Mouse (Mus musculus) large intestine, adult 2 months (tissue): ENCODE data around the gene Tfrc. TPM values are rescaled to one million over a fixed set of nuclear protein-coding genes. Genes with fewer than 3 reads are reported as not detected.
A peak's percentile ranks its signal among the peaks of the same experiment; 100 is the strongest.

Experiments used
- DNase-seq: peaks from one replicate; pipeline ENCODE4 v3.0.0-alpha.2; 2012; ENCODE audit warnings: low read depth, low spot score
- WGBS: fragments of 180-500 bp; shearing (Covaris S2); methylation state at CpG from one replicate; pipeline ENCODE4 v1.1.7; 2018; 5-methylcytosine and 5-hydroxymethylcytosine counted together
- polyA plus RNA-seq: library from polyadenylated mRNA; depleted of rRNA; stranded (reverse); fragments of >200 nt; gene quantifications from 2 replicates; pipeline ENCODE4 v1.2.3, GENCODE M21; 2012

Gene Tfrc
- polyA plus RNA-seq, 1 experiment: 21.1 TPM

- 54% methylated on average over 2 of the region's 2 CpGs for WGBS
- no peak for DNase-seq
Measured at GRCm38 (mm10) chr16:32664211-32664610, 55.5 kb downstream of the Tfrc start.

GRCm38 (mm10) chr16:32665851-32666665, 57.3 kb downstream of the Tfrc start:
- 73% methylated on average over 11 of the region's 11 CpGs for WGBS
- DNase-seq: no peak

- 75% methylated on average over 9 of the region's 9 CpGs for WGBS
Measured at GRCm38 (mm10) chr16:32666671-32667551, 58.2 kb downstream of the Tfrc start.

GRCm38 (mm10) chr16:32667552-32667872, 58.8 kb downstream of the Tfrc start:
- WGBS: 77% methylated on average over 3 of the region's 3 CpGs
- no peak for DNase-seq

More at GRCm38 (mm10) chr16:32666671-32667551, 58.2 kb downstream of the Tfrc start:
- DNase-seq: no peak

- DNase-seq: no peak
- WGBS: 79% methylated on average over 10 of the region's 10 CpGs
Measured at GRCm38 (mm10) chr16:32668030-32668429, 59.3 kb downstream of the Tfrc start.

GRCm38 (mm10) chr16:32668472-32668871, 59.8 kb downstream of the Tfrc start:
- WGBS: 83% methylated on average over 4 of the region's 4 CpGs
- DNase-seq: no peak

- DNase-seq: no peak
- WGBS: 94% methylated on average over 10 of the region's 10 CpGs
Measured at GRCm38 (mm10) chr16:32669243-32669642, 60.5 kb downstream of the Tfrc start.

- no peak for DNase-seq
- WGBS: 63% methylated on average over 10 of the region's 10 CpGs
Measured at GRCm38 (mm10) chr16:32670354-32671124, 61.8 kb downstream of the Tfrc start.

- 66% methylated on average over 13 of the region's 13 CpGs for WGBS
- DNase-seq: no peak
Measured at GRCm38 (mm10) chr16:32671206-32671887, 62.6 kb downstream of the Tfrc start.

- 52% methylated on average over 7 of the region's 7 CpGs for WGBS
- DNase-seq: no peak
Measured at GRCm38 (mm10) chr16:32672250-32672649, 63.5 kb downstream of the Tfrc start.

- peak; percentile 77 for DNase-seq
- WGBS: 40% methylated on average over 13 of the region's 13 CpGs
Measured at GRCm38 (mm10) chr16:32672861-32673560, 64.3 kb downstream of the Tfrc start.

- DNase-seq: no peak
- 70% methylated on average over 17 of the region's 17 CpGs for WGBS
Measured at GRCm38 (mm10) chr16:32674121-32674740, 65.5 kb downstream of the Tfrc start.

GRCm38 (mm10) chr16:32677040-32677700, 68.5 kb downstream of the Tfrc start:
- no peak for DNase-seq
- 76% methylated on average over 10 of the region's 10 CpGs for WGBS

GRCm38 (mm10) chr16:32677903-32678302, 69.2 kb downstream of the Tfrc start:
- 36% methylated on average over 14 of the region's 14 CpGs for WGBS
- DNase-seq: no peak

GRCm38 (mm10) chr16:32678812-32679211, 70.1 kb downstream of the Tfrc start:
- DNase-seq: no peak
- WGBS: 30% methylated on average over 14 of the region's 14 CpGs

GRCm38 (mm10) chr16:32679976-32680375, 71.3 kb downstream of the Tfrc start:
- WGBS: 93% methylated on average over 16 of the region's 16 CpGs

GRCm38 (mm10) chr16:32680806-32681205, 72.1 kb downstream of the Tfrc start:
- WGBS: 88% methylated on average over 6 of the region's 6 CpGs

More at GRCm38 (mm10) chr16:32679976-32680375, 71.3 kb downstream of the Tfrc start:
- no peak for DNase-seq

GRCm38 (mm10) chr16:32682194-32682593, 73.5 kb downstream of the Tfrc start:
- peak; percentile 81 for DNase-seq
- WGBS: 25% methylated on average over 5 of the region's 5 CpGs

More at GRCm38 (mm10) chr16:32680806-32681205, 72.1 kb downstream of the Tfrc start:
- no peak for DNase-seq
